Mouse (Mus musculus): Measurements from ENCODE around the gene Pih1d3. TPM values are rescaled to one million over a fixed set of nuclear protein-coding genes. Genes with fewer than 3 reads are reported as not detected.

Pih1d3 gene
- total RNA-seq (2014; fragmentation: Nextera tagmentation) (not detected in 2 replicates), total RNA-seq (2017) (not detected in 2 replicates)

- ATAC-seq (replicated peaks; ENCODE audit: poor library complexity, severe bottlenecking): peak; percentile 25; the same call in 1 of the 2 replicates
Measured at GRCm38 (mm10) chr1:31222564-31222963, at the start of gene Pih1d3, which contains the start of gene 4931428L18Rik. Gene Pih1d3 (plus strand): TSS chr1:31222838. Gene 4931428L18Rik (minus strand): TSS chr1:31222684.

GRCm38 (mm10) chr1:31175401-31175800, 47.2 kb upstream of the Pih1d3 start:
- no peak for ATAC-seq (replicated peaks; ENCODE audit: poor library complexity, severe bottlenecking)

- no peak for ATAC-seq (replicated peaks; ENCODE audit: poor library complexity, severe bottlenecking)
Measured at GRCm38 (mm10) chr1:31176101-31176500, 46.5 kb upstream of the Pih1d3 start, which contains the start of gene Lgsn. Gene Lgsn (plus strand): TSS chr1:31176401.

GRCm38 (mm10) chr1:31178264-31178663, 44.4 kb upstream of the Pih1d3 start:
- ATAC-seq (replicated peaks; ENCODE audit: poor library complexity, severe bottlenecking): no peak

GRCm38 (mm10) chr1:31190237-31190866, 32.3 kb upstream of the Pih1d3 start:
- ATAC-seq (replicated peaks; ENCODE audit: poor library complexity, severe bottlenecking): no peak

GRCm38 (mm10) chr1:31195633-31196032, 27.0 kb upstream of the Pih1d3 start:
- no peak for ATAC-seq (replicated peaks; ENCODE audit: poor library complexity, severe bottlenecking)

- no peak for ATAC-seq (replicated peaks; ENCODE audit: poor library complexity, severe bottlenecking)
Measured at GRCm38 (mm10) chr1:31196959-31197358, 25.7 kb upstream of the Pih1d3 start.

- ATAC-seq (replicated peaks; ENCODE audit: poor library complexity, severe bottlenecking): no peak
Measured at GRCm38 (mm10) chr1:31203771-31204170, 18.9 kb upstream of the Pih1d3 start.

GRCm38 (mm10) chr1:31205346-31205745, 17.3 kb upstream of the Pih1d3 start:
- no peak for ATAC-seq (replicated peaks; ENCODE audit: poor library complexity, severe bottlenecking)

GRCm38 (mm10) chr1:31205770-31206169, 16.9 kb upstream of the Pih1d3 start:
- no peak for ATAC-seq (replicated peaks; ENCODE audit: poor library complexity, severe bottlenecking)

GRCm38 (mm10) chr1:31210144-31210543, 12.5 kb upstream of the Pih1d3 start:
- peak; percentile 78 for ATAC-seq (replicated peaks; ENCODE audit: poor library complexity, severe bottlenecking)

- ATAC-seq (replicated peaks; ENCODE audit: poor library complexity, severe bottlenecking): no peak
Measured at GRCm38 (mm10) chr1:31214831-31215230, 7.8 kb upstream of the Pih1d3 start.

GRCm38 (mm10) chr1:31220599-31221250, 1.9 kb upstream of the Pih1d3 start:
- no peak for ATAC-seq (replicated peaks; ENCODE audit: poor library complexity, severe bottlenecking)

- no peak for ATAC-seq (replicated peaks; ENCODE audit: poor library complexity, severe bottlenecking)
Measured at GRCm38 (mm10) chr1:31233319-31234036, 10.8 kb downstream of the Pih1d3 start.

GRCm38 (mm10) chr1:31260218-31260923, 37.7 kb downstream of the Pih1d3 start:
- ATAC-seq (replicated peaks; ENCODE audit: poor library complexity, severe bottlenecking): no peak

Other genes starting within 250 kb of the Pih1d3 start
- not detected in 2 replicates for gene AC153137.1, start 244.9 kb upstream of the Pih1d3 start, total RNA-seq (2014; fragmentation: Nextera tagmentation)
- gene AC153137.1, start 244.9 kb upstream of the Pih1d3 start, total RNA-seq (2017): not detected in 2 replicates
- gene Lgsn, start 46.4 kb upstream of the Pih1d3 start, total RNA-seq (2014; fragmentation: Nextera tagmentation): not detected in 2 replicates
- not detected in 2 replicates for gene Lgsn, start 46.4 kb upstream of the Pih1d3 start, total RNA-seq (2017)
- not detected in 2 replicates for gene 4931428L18Rik, start 154 bp upstream of the Pih1d3 start, total RNA-seq (2014; fragmentation: Nextera tagmentation)
- not detected in 2 replicates for gene 4931428L18Rik, start 154 bp upstream of the Pih1d3 start, total RNA-seq (2017)